Mouse (Mus musculus) midbrain, embryonic 13.5 days (tissue): ENCODE results near the gene Golm1. TPM values are rescaled to one million over a fixed set of nuclear protein-coding genes. Genes with fewer than 3 reads are reported as not detected.

ENCODE experiments used
- polyA plus RNA-seq: library from polyadenylated mRNA; unstranded; fragments of >200 nt; fragmentation: Nextera tagmentation; extraction: Ambion mirVana; gene quantifications from 2 replicates; pipeline ENCODE4 v1.2.1, GENCODE M21; 2015

Golm1 gene
- polyA plus RNA-seq, 1 experiment from 2014 or later: 76.2 TPM

Other genes with a start within 250 kb of the Golm1 start
- 43.7 and 51.6 TPM in 2 replicates for gene Agtpbp1, start 90.6 kb downstream of the Golm1 start, polyA plus RNA-seq
- gene Naa35, start 90.6 kb downstream of the Golm1 start, polyA plus RNA-seq: 154 and 164 TPM in 2 replicates
- gene 4921517D22Rik, start 18.3 kb upstream of the Golm1 start, polyA plus RNA-seq: not detected in 2 replicates
- 0.07 and 0.12 TPM in 2 replicates for gene Spata31d1a, start 34.5 kb upstream of the Golm1 start, polyA plus RNA-seq
- not detected in 2 replicates for gene Spata31d1b, start 36.5 kb upstream of the Golm1 start, polyA plus RNA-seq
- not detected in 2 replicates for gene Spata31d1d, start 55.9 kb upstream of the Golm1 start, polyA plus RNA-seq
- gene 1700014D04Rik, start 70.9 kb upstream of the Golm1 start, polyA plus RNA-seq: 0.07 and 0.26 TPM in 2 replicates
- gene Isca1, start 94.0 kb upstream of the Golm1 start, polyA plus RNA-seq: 143 and 146 TPM in 2 replicates
- gene Gm49354, start 106.4 kb upstream of the Golm1 start, polyA plus RNA-seq: not detected in 2 replicates
- gene Tut7, start 147.3 kb upstream of the Golm1 start, polyA plus RNA-seq: 58.7 and 59.6 TPM in 2 replicates